Mouse (Mus musculus) midbrain, postnatal 0 days (tissue): Measurements from ENCODE around the gene Adgrl4. TPM values are rescaled to one million over a fixed set of nuclear protein-coding genes. Genes with fewer than 3 reads are reported as not detected.

Source experiments
- ATAC-seq: fragments of 200-750 bp; cut with Nextera tagmentation; 2 replicates; pipeline ENCODE4 v1.8.0; 2017; ENCODE audit warnings: moderate number of reproducible peaks, mild to moderate bottlenecking, moderate TSS enrichment, moderate library complexity; ENCODE audit not compliant: low FRiP score
- DNase-seq: peaks from one replicate; pipeline ENCODE4 v3.0.0-alpha.2; 2015; ENCODE audit warnings: low spot score
- H3K27ac ChIP-seq: fragments of 300-500 bp; sonication (generic); 2 replicates; pipeline ENCODE4 v1.5.1; 2014; ENCODE audit warnings: low read depth, mild to moderate bottlenecking, low read length, mixed read lengths
- H3K27me3 ChIP-seq: fragments of 300-500 bp; sonication (generic); 2 replicates; pipeline ENCODE4 v1.6.1; 2014; ENCODE audit warnings: low read length, control low read depth, mixed read lengths; ENCODE audit not compliant: insufficient read depth
- H3K36me3 ChIP-seq: fragments of 300-500 bp; sonication (generic); 2 replicates; pipeline ENCODE4 v1.6.1; 2014; ENCODE audit warnings: low read length, control low read depth, mixed read lengths; ENCODE audit not compliant: insufficient read depth
- H3K4me1 ChIP-seq: fragments of 300-500 bp; sonication (generic); 2 replicates; pipeline ENCODE4 v1.6.1; 2014; ENCODE audit warnings: mild to moderate bottlenecking, control low read depth, antibody characterized with exemption, low read length, mixed read lengths; ENCODE audit not compliant: insufficient read depth
- H3K4me2 ChIP-seq: fragments of 300-500 bp; sonication (generic); 2 replicates; pipeline ENCODE4 v1.6.1; 2014; ENCODE audit warnings: low read depth, mild to moderate bottlenecking, low read length, mixed read lengths; ENCODE audit not compliant: poor library complexity, severe bottlenecking
- H3K4me3 ChIP-seq: fragments of 300-500 bp; sonication (generic); 2 replicates; pipeline ENCODE4 v1.5.1; 2014; ENCODE audit warnings: low read depth, mild to moderate bottlenecking, low read length, moderate library complexity
- H3K9ac ChIP-seq: fragments of 300-500 bp; sonication (generic); replicated peaks from 2 replicates; pipeline ENCODE4 v1.6.1; 2014; ENCODE audit warnings: mild to moderate bottlenecking, low read length, moderate library complexity, mixed read lengths; ENCODE audit not compliant: poor library complexity, severe bottlenecking
- H3K9me3 ChIP-seq: fragments of 300-500 bp; sonication (generic); 2 replicates; pipeline ENCODE4 v1.6.1; 2016; ENCODE audit warnings: low read length, control low read depth
- CTCF ChIP-seq: IDR thresholded peaks from 2 replicates; pipeline ENCODE4 v1.5.1; 2016; ENCODE audit warnings: antibody characterized with exemption, mild to moderate bottlenecking
- WGBS: fragments of 180-500 bp; shearing (Covaris S2); extraction: QIAGEN DNeasy Blood & Tissue Kit; methylation state at CpG from one replicate; pipeline ENCODE4 v1.1.7; 2014; 5-methylcytosine and 5-hydroxymethylcytosine counted together
- polyA plus RNA-seq: library from polyadenylated mRNA; unstranded; fragments of >200 nt; fragmentation: Nextera tagmentation; extraction: Ambion mirVana; gene quantifications from 2 replicates; pipeline ENCODE4 v1.2.1, GENCODE M21; 2015
- total RNA-seq: library from RNA; depleted of rRNA; stranded (reverse); fragments of >200 nt; gene quantifications from 2 replicates; pipeline ENCODE4 v1.2.3, GENCODE M21; 2014; rRNA removed

Gene Adgrl4
- total RNA-seq (23.2 and 31.2 TPM in 2 replicates), polyA plus RNA-seq (13.2 and 13.9 TPM in 2 replicates)

DNA sequence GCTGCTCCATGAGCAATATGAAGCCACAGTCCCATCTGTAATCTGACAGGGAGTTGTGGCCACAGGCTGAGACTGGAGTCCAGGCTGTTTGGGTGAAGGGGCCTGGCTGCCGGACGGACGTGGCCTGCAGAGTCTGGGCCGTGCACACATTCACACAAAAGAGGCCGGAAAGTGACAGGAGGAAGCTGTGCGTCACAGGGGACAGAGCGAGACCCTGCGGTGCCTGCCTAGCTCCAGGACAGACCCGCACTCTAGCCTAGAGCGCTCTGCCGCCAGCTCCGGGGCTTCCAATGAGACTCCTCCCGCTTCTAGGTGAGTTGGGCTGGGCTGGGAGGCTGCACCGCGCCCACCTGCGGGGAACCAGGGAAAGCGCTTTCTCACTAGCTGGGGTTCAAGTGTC is at the start of gene Adgrl4:
Gene Adgrl4 (plus strand): TSS at position 195 of the 400 bp plus-strand sequence.
- DNase-seq (peak; percentile 5), ATAC-seq (peak; percentile 44; the same call in 1 of the 2 replicates)
- 8% methylated on average over 17 of the region's 17 CpGs for WGBS
- H3K9ac ChIP-seq: no peak within 1 kb of the TSS
- H3K27me3 ChIP-seq: no peaks in the 10 kb centered on the region
- no peak for TF ChIP-seq CTCF
- H3K4me2 ChIP-seq: peak within 1 kb of the TSS; percentile 49
- peaks cover 3% of the 10 kb centered on the region; the same call in 1 of the 2 replicates for H3K4me1 ChIP-seq
- peak within 1 kb of the TSS; percentile 20; the same call in 1 of the 2 replicates for H3K4me3 ChIP-seq
- H3K27ac ChIP-seq: no peak within 1 kb of the TSS
- no peaks in the 10 kb centered on the region for H3K36me3 ChIP-seq
- H3K9me3 ChIP-seq: no peaks in the 10 kb centered on the region

DNA sequence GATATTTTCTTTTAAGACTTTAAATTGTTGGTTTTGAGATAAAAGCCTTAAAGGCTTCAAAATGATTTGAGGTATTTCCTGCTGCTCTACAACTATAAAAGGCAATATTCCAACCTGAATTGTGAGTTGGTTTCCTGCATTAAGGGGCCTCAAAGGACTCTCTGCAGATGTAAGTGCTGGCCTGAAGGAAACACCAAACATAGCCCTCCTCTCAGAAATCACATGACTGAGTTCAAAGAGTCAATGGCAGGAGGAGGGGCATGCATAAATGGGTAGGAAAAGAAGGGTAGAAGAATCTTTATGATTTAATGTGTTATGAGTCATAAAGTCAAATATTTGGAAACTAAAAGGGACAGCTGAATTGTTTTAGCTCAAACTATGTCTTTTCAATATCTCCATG is 46.8 kb upstream of the Adgrl4 start:
- Histone ChIP-seq H3K4me1 (no peaks in the 10 kb centered on the region), H3K4me2 (no peak overlapping the region), H3K36me3 (no peaks in the 10 kb centered on the region), H3K9me3 (no peaks in the 10 kb centered on the region), H3K9ac (no peak overlapping the region), H3K27me3 (no peaks in the 10 kb centered on the region), H3K27ac (no peak overlapping the region), H3K4me3 (no peak overlapping the region)
- DNase-seq (no peak), ATAC-seq (no peak)
- no peak for TF ChIP-seq CTCF

GRCm38 (mm10) chr3:151392891-151393290 is 44.8 kb upstream of the Adgrl4 start:
- Histone ChIP-seq H3K4me3 (no peak overlapping the region), H3K9me3 (no peaks in the 10 kb centered on the region), H3K4me1 (no peaks in the 10 kb centered on the region), H3K27me3 (no peaks in the 10 kb centered on the region), H3K9ac (no peak overlapping the region), H3K4me2 (no peak overlapping the region), H3K36me3 (no peaks in the 10 kb centered on the region), H3K27ac (no peak overlapping the region)
- 79% methylated on average over 4 of the region's 4 CpGs for WGBS
- peak; percentile 13 for DNase-seq
- ATAC-seq: no peak
- TF ChIP-seq CTCF: no peak

DNA sequence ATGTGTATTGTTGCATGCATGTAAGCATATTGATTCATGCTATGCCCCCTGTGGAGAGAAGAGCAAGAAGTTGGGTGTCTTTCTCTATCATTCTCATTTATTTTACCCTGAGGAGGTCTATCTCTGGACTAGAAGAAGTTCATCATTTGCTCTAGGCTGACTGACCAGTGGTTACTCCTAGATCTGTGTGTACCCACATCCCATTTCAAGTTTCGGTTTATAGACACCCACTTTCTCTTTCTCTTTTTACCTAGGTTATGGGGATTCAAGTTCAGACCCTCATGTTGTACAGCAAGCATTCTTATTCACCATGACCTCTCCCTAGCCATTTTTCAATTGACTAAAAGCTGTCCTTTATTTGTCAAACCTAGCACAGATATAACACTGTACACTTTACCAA is 44.4 kb upstream of the Adgrl4 start:
- Histone ChIP-seq H3K4me3 (no peak overlapping the region), H3K9ac (no peak overlapping the region), H3K4me1 (no peaks in the 10 kb centered on the region), H3K4me2 (no peak overlapping the region), H3K27me3 (no peaks in the 10 kb centered on the region), H3K36me3 (no peaks in the 10 kb centered on the region), H3K9me3 (no peaks in the 10 kb centered on the region), H3K27ac (no peak overlapping the region)
- no peak for TF ChIP-seq CTCF
- 92% methylated on average over 1 of the region's 1 CpGs for WGBS
- ATAC-seq: no peak
- no peak for DNase-seq

GRCm38 (mm10) chr3:151399270-151399669 is 38.4 kb upstream of the Adgrl4 start:
- TF ChIP-seq CTCF: no peak
- Histone ChIP-seq H3K9me3 (no peaks in the 10 kb centered on the region), H3K9ac (no peak overlapping the region), H3K4me1 (no peaks in the 10 kb centered on the region), H3K27ac (no peak overlapping the region), H3K4me3 (no peak overlapping the region), H3K36me3 (no peaks in the 10 kb centered on the region), H3K4me2 (no peak overlapping the region), H3K27me3 (no peaks in the 10 kb centered on the region)
- peak; percentile 40 for DNase-seq
- 71% methylated on average over 1 of the region's 1 CpGs for whole genome bisulfite sequencing
- ATAC-seq: no peak

DNA sequence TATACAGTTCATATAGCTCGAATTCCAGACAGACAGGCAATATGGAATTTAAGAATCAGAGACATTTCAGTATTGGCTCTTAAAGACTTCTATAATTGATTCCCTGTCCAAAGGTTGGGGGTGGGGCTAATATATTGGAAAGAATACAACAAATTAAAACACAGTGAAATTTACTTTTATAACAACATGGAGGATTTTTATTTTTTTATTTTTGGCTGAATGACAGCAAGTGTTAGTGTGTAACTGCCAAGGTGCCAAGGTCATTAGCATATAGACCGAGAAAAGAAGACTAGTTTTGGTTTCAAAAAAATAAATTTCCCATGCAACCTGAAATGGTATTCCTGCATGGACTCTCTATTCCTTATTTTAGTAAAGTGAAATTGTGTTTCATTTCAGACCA is 26.7 kb upstream of the Adgrl4 start:
- WGBS: 68% methylated on average over 2 of the region's 2 CpGs
- no peak overlapping the region for H3K4me2 ChIP-seq
- no peaks in the 10 kb centered on the region for H3K27me3 ChIP-seq
- no peaks in the 10 kb centered on the region for H3K4me1 ChIP-seq
- no peak overlapping the region for H3K27ac ChIP-seq
- DNase-seq (no peak), ATAC-seq (no peak)
- TF ChIP-seq CTCF: no peak
- H3K4me3 ChIP-seq: no peak overlapping the region
- H3K9me3 ChIP-seq: no peaks in the 10 kb centered on the region
- H3K36me3 ChIP-seq: no peaks in the 10 kb centered on the region
- H3K9ac ChIP-seq: no peak overlapping the region
